Mouse (Mus musculus): ENCODE results near the gene Fbxw5. TPM values are rescaled to one million over a fixed set of nuclear protein-coding genes. Genes with fewer than 3 reads are reported as not detected.
A peak's percentile ranks its signal among the peaks of the same experiment; 100 is the strongest.

Fbxw5 gene
- total and polyA plus RNA-seq, 3 experiments, result 29.2 to 65.6 TPM; not detected in 1

- peaks cover 22% of the 10 kb centered on the region for H3K79me2 ChIP-seq (ENCODE audit: control insufficient read depth, insufficient read depth, low read length, poor library complexity)
- peaks cover 6 to 11% of the 10 kb centered on the region in 2 experiments for H3K4me1 ChIP-seq (ENCODE audit: control insufficient read depth in 1 of 2, insufficient read depth in 2 of 2, low read length in 2 of 2)
- H3K4me3 ChIP-seq (ENCODE audit: control insufficient read depth in 1 of 2, insufficient read depth in 1 of 2, low read depth in 2 of 2, low read length in 2 of 2), result no peak overlapping the region
These were observed 48.8 kb downstream of the Fbxw5 start for GRCm38 (mm10) chr2:25549021-25549991.

GRCm38 (mm10) chr2:25551186-25551585, 50.6 kb downstream of the Fbxw5 start:
- Histone ChIP-seq H3K4me1 (ENCODE audit: control insufficient read depth in 1 of 2, insufficient read depth in 2 of 2, low read length in 2 of 2) (peaks cover 3 to 6% of the 10 kb centered on the region in 2 experiments), H3K79me2 (ENCODE audit: control insufficient read depth, insufficient read depth, low read length, poor library complexity) (peaks cover 5% of the 10 kb centered on the region), H3K9ac (ENCODE audit: control insufficient read depth, low read depth, low read length, poor library complexity, severe bottlenecking) (no peak overlapping the region), H3K4me3 (ENCODE audit: control insufficient read depth in 1 of 2, insufficient read depth in 1 of 2, low read depth in 2 of 2, low read length in 2 of 2) (no peak overlapping the region), H3K9me3 (replicated peaks; ENCODE audit: insufficient read depth, low read length) (no peaks in the 10 kb centered on the region), H3K36me3 (ENCODE audit: control insufficient read depth in 1 of 2, insufficient read depth in 2 of 2, low read length in 2 of 2) (peaks cover 0 to 6% of the 10 kb centered on the region in 2 experiments; a peak in 2 of 4 replicates), H3K27me3 (ENCODE audit: control insufficient read depth in 1 of 2, insufficient read depth in 2 of 2, low read length in 2 of 2) (no peaks in the 10 kb centered on the region), H3K27ac (ENCODE audit: control insufficient read depth, low read depth, low read length) (no peak overlapping the region)
- DNase-seq (ENCODE audit: low read depth, low spot score), result peak; percentile 54
- no peak for TF ChIP-seq EP300 (IDR thresholded peaks at IDR 0.05; ENCODE audit: low read depth in 1 of 2, low read length in 2 of 2)
- no peak for TF ChIP-seq MEF2A (IDR thresholded peaks at IDR 0.05; ENCODE audit: extremely low read depth, insufficient replicate concordance, low read depth, low read length, poor library complexity, severe bottlenecking)
- no peak for TF ChIP-seq CHD2 (IDR thresholded peaks at IDR 0.05; ENCODE audit: low read length)
- TF ChIP-seq KAT2A (conservative IDR thresholded peaks at IDR 0.05; ENCODE audit: low read depth, low read length), result no peak
- no peak for TF ChIP-seq USF2 (IDR thresholded peaks at IDR 0.05; ENCODE audit: borderline replicate concordance in 1 of 2, insufficient read depth in 1 of 2, low read depth in 1 of 2, low read length in 2 of 2)
- no peak for TF ChIP-seq TCF12 (IDR thresholded peaks at IDR 0.05; ENCODE audit: low read depth, low read length)
- TF ChIP-seq POLR2A (IDR thresholded peaks at IDR 0.05; ENCODE audit: control insufficient read depth in 1 of 2, insufficient read depth in 1 of 2, low read depth in 1 of 2, low read length in 2 of 2, poor library complexity in 1 of 2), result no peak
- no peak for TF ChIP-seq CHD1 (IDR thresholded peaks at IDR 0.05; ENCODE audit: low read depth, low read length)
- TF ChIP-seq JUND (IDR thresholded peaks at IDR 0.05; ENCODE audit: low read depth, low read length), result no peak
- TF ChIP-seq TAL1 (IDR thresholded peaks at IDR 0.05; ENCODE audit: low read length), result no peak
- TF ChIP-seq CTCF (IDR thresholded peaks at IDR 0.05 in 2 of 3, conservative IDR thresholded peaks at IDR 0.05 in 1 of 3; ENCODE audit: control insufficient read depth in 1 of 3, insufficient read depth in 1 of 3, low read depth in 2 of 3, low read length in 3 of 3, poor library complexity in 1 of 3, severe bottlenecking in 1 of 3), result peak; percentile 58 to 73 (median 72)
- TF ChIP-seq MAZ (IDR thresholded peaks at IDR 0.05; ENCODE audit: low read depth, low read length), result no peak
- TF ChIP-seq MAX (IDR thresholded peaks at IDR 0.05; ENCODE audit: low read length), result no peak
- TF ChIP-seq SMC3 (IDR thresholded peaks at IDR 0.05; ENCODE audit: low read depth, low read length), result peak; percentile 62
- TF ChIP-seq SIN3A (IDR thresholded peaks at IDR 0.05; ENCODE audit: low read length), result peak; percentile 17; the same call in 1 of the 2 replicates
- TF ChIP-seq ZC3H11A (IDR thresholded peaks at IDR 0.05; ENCODE audit: low read depth, low read length), result peak; percentile 41; the same call in 1 of the 2 replicates
- TF ChIP-seq USF1 (IDR thresholded peaks at IDR 0.05; ENCODE audit: low read depth, low read length), result no peak
- TF ChIP-seq GATA1 (IDR thresholded peaks at IDR 0.05; ENCODE audit: low read depth, low read length), result no peak
- no peak for TF ChIP-seq NELFE (IDR thresholded peaks at IDR 0.05; ENCODE audit: low read depth, low read length)
- TF ChIP-seq NRF1 (IDR thresholded peaks at IDR 0.05; ENCODE audit: insufficient read depth, low read depth, low read length, poor library complexity, severe bottlenecking), result no peak
- TF ChIP-seq MAFK (IDR thresholded peaks at IDR 0.05; ENCODE audit: borderline replicate concordance, low read depth, low read length), result no peak
- no peak for TF ChIP-seq E2F4 (IDR thresholded peaks at IDR 0.05; ENCODE audit: borderline replicate concordance, low read depth, low read length)
- TF ChIP-seq ZNF384 (IDR thresholded peaks at IDR 0.05; ENCODE audit: low read depth, low read length), result 0 out of 2 replicates have a peak, but pooled peaks have one; percentile 33

More at GRCm38 (mm10) chr2:25549021-25549991, 48.8 kb downstream of the Fbxw5 start:
- H3K9me3 ChIP-seq (replicated peaks; ENCODE audit: insufficient read depth, low read length), result no peaks in the 10 kb centered on the region
- TF ChIP-seq CHD2 (IDR thresholded peaks at IDR 0.05; ENCODE audit: low read length) (no peak), BHLHE40 (IDR thresholded peaks at IDR 0.05; ENCODE audit: borderline replicate concordance, low read depth, low read length) (no peak), UBTF (IDR thresholded peaks at IDR 0.05; ENCODE audit: borderline replicate concordance, insufficient read depth, low read depth, low read length) (no peak), MAFK (IDR thresholded peaks at IDR 0.05; ENCODE audit: borderline replicate concordance, low read depth, low read length) (no peak), CTCF (IDR thresholded peaks at IDR 0.05 in 2 of 3, conservative IDR thresholded peaks at IDR 0.05 in 1 of 3; ENCODE audit: control insufficient read depth in 1 of 3, insufficient read depth in 1 of 3, low read depth in 2 of 3, low read length in 3 of 3, poor library complexity in 1 of 3, severe bottlenecking in 1 of 3) (no peak), ELF1 (IDR thresholded peaks at IDR 0.05; ENCODE audit: low read depth, low read length) (no peak), TAL1 (IDR thresholded peaks at IDR 0.05; ENCODE audit: low read length) (no peak), TCF12 (IDR thresholded peaks at IDR 0.05; ENCODE audit: low read depth, low read length) (no peak), MEF2A (IDR thresholded peaks at IDR 0.05; ENCODE audit: extremely low read depth, insufficient replicate concordance, low read depth, low read length, poor library complexity, severe bottlenecking) (no peak), USF2 (IDR thresholded peaks at IDR 0.05; ENCODE audit: borderline replicate concordance in 1 of 2, insufficient read depth in 1 of 2, low read depth in 1 of 2, low read length in 2 of 2) (no peak), E2F4 (IDR thresholded peaks at IDR 0.05; ENCODE audit: borderline replicate concordance, low read depth, low read length) (no peak), EP300 (IDR thresholded peaks at IDR 0.05; ENCODE audit: low read depth in 1 of 2, low read length in 2 of 2) (no peak), SMC3 (IDR thresholded peaks at IDR 0.05; ENCODE audit: low read depth, low read length) (no peak), MYC (IDR thresholded peaks at IDR 0.05; ENCODE audit: low read depth, low read length) (no peak)
- peaks cover 0 to 9% of the 10 kb centered on the region in 2 experiments; a peak in 2 of 4 replicates for H3K36me3 ChIP-seq (ENCODE audit: control insufficient read depth in 1 of 2, insufficient read depth in 2 of 2, low read length in 2 of 2)
- no peaks in the 10 kb centered on the region for H3K27me3 ChIP-seq (ENCODE audit: control insufficient read depth in 1 of 2, insufficient read depth in 2 of 2, low read length in 2 of 2)
- no peak overlapping the region for H3K27ac ChIP-seq (ENCODE audit: control insufficient read depth, low read depth, low read length)
- H3K9ac ChIP-seq (ENCODE audit: control insufficient read depth, low read depth, low read length, poor library complexity, severe bottlenecking), result no peak overlapping the region
- no peak for DNase-seq (ENCODE audit: low read depth, low spot score)
